Mouse (Mus musculus) heart, embryonic 12.5 days (tissue): ENCODE measurements around the gene Myo1a. TPM values are rescaled to one million over a fixed set of nuclear protein-coding genes. Genes with fewer than 3 reads are reported as not detected.

Experiments
- ATAC-seq: fragments of 200-750 bp; cut with Nextera tagmentation; 2 replicates; pipeline ENCODE4 v1.8.0; 2017; ENCODE audit warnings: moderate TSS enrichment, moderate library complexity; ENCODE audit not compliant: insufficient number of reproducible peaks, low FRiP score
- H3K27ac ChIP-seq: fragments of 300-500 bp; sonication (generic); 2 replicates; pipeline ENCODE4 v1.5.1; 2016; ENCODE audit warnings: mild to moderate bottlenecking, moderate library complexity; ENCODE audit not compliant: poor library complexity, severe bottlenecking
- H3K27me3 ChIP-seq: fragments of 300-500 bp; sonication (generic); replicated peaks from 2 replicates; pipeline ENCODE4 v1.6.1; 2016; ENCODE audit warnings: mild to moderate bottlenecking, moderate library complexity
- H3K36me3 ChIP-seq: fragments of 300-500 bp; sonication (generic); 2 replicates; pipeline ENCODE4 v1.6.1; 2016; ENCODE audit warnings: mild to moderate bottlenecking, moderate library complexity
- H3K4me1 ChIP-seq: fragments of 300-500 bp; sonication (generic); replicated peaks from 2 replicates; pipeline ENCODE4 v1.6.1; 2016; ENCODE audit warnings: mild to moderate bottlenecking
- H3K4me2 ChIP-seq: fragments of 300-500 bp; sonication (generic); 2 replicates; pipeline ENCODE4 v1.6.1; 2016; ENCODE audit warnings: mild to moderate bottlenecking, moderate library complexity
- H3K4me3 ChIP-seq: fragments of 300-500 bp; sonication (generic); 2 replicates; pipeline ENCODE4 v1.5.1; 2016; ENCODE audit warnings: mild to moderate bottlenecking
- H3K9ac ChIP-seq: fragments of 300-500 bp; sonication (generic); 2 replicates; pipeline ENCODE4 v1.6.1; 2016; ENCODE audit warnings: mild to moderate bottlenecking, moderate library complexity
- H3K9me3 ChIP-seq: fragments of 300-500 bp; sonication (generic); replicated peaks from 2 replicates; pipeline ENCODE4 v1.6.1; 2016; ENCODE audit warnings: mild to moderate bottlenecking, moderate library complexity
- WGBS: fragments of 180-500 bp; shearing (Covaris S2); methylation state at CpG from one replicate; pipeline ENCODE4 v1.1.7; 2016; 5-methylcytosine and 5-hydroxymethylcytosine counted together
- polyA plus RNA-seq: library from polyadenylated mRNA; unstranded; fragments of >200 nt; fragmentation: Nextera tagmentation; extraction: Ambion mirVana; gene quantifications from 2 replicates; pipeline ENCODE4 v1.2.1, GENCODE M21; 2016

The Myo1a gene
- polyA plus RNA-seq, 1 experiment from 2014 or later = 0.32 TPM

DNA sequence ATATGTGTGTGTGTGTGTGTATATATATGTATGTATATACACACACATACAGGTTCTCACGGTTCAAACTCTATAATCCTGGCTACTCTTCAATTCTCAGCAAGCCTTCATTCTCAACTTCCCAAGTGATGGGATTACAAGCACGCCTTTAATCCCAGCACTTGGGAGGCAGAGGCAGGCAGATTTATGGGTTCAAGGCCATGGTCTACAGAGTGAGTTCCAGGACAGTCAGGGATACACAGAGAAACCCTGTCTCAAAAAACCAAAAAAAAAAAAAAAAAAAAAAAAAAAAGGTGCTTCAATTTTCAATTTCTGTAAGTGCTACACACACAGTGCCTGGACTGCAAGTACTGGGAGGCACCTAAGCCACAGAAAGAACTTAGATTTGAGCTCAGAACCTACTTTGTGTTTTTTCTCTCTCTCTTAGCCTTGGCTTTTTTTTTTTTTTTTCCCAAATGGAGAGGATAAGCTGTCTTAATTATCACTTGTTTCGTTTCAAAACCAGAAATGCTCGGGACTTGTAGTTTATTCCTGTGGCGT is 29.0 kb upstream of the Myo1a start:
- Histone ChIP-seq H3K27me3 (no peaks in the 10 kb centered on the region), H3K9me3 (no peaks in the 10 kb centered on the region), H3K36me3 (no peaks in the 10 kb centered on the region), H3K27ac (no peak overlapping the region), H3K4me1 (peaks cover 9% of the 10 kb centered on the region), H3K9ac (peak overlapping the region; percentile 60; the same call in 1 of the 2 replicates), H3K4me2 (peak overlapping the region; percentile 98), H3K4me3 (peak overlapping the region; percentile 71)
- no peak for ATAC-seq
- 48% methylated on average over 5 of the region's 5 CpGs for WGBS

DNA sequence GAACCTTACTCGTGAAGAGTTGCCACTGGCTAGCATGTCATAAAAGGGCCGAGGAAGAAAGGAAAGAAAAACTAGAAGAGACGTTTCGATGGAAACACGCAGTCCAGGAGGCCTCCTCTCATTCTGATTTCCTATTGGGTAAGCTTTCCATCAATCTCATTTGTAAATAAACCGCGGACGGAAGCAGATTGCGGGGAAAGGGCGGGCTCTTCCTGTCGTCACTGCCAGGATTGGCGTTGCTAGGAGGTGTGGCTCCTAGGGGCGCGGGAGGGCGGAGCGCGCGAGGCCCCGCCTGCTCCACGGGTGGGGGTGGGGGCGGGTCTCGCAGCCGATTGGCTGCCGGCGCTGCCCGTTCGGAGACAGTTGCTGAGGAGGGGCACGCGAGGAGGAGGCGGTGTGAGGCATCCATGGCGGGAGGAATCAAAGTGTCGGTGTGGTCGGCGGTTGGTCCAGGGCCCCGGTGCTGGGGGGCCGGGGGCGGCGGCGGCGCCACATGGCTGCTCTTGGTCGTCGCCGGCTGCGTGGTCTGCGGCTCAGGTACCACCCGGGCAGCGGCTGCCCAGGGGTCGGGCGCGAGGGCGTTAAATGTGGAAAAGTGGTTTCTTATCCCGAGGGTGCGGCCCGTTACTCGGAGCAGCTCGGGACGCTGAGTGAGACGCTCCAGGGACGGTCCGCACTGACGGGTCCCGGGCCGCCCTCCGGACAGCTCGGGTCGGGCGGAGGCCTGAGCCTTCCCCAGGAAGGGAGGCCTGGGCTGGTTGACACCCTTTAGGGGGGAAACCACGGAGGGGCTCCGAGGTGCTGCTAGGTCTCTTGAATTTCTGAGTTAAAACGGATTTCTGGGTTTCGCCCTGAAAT is 28.1 kb upstream of the Myo1a start:
- H3K27me3 ChIP-seq = no peaks in the 10 kb centered on the region
- ATAC-seq = peak; percentile 97
- no peaks in the 10 kb centered on the region for H3K9me3 ChIP-seq
- peak overlapping the region; percentile 20; the same call in 1 of the 2 replicates for H3K27ac ChIP-seq
- peaks cover 9% of the 10 kb centered on the region for H3K4me1 ChIP-seq
- under 1% methylated on average over 71 of the region's 71 CpGs for WGBS
- no peaks in the 10 kb centered on the region for H3K36me3 ChIP-seq
- H3K4me3 ChIP-seq = peak overlapping the region; percentile 71
- H3K9ac ChIP-seq = peak overlapping the region; percentile 76
- H3K4me2 ChIP-seq = peak overlapping the region; percentile 98

DNA sequence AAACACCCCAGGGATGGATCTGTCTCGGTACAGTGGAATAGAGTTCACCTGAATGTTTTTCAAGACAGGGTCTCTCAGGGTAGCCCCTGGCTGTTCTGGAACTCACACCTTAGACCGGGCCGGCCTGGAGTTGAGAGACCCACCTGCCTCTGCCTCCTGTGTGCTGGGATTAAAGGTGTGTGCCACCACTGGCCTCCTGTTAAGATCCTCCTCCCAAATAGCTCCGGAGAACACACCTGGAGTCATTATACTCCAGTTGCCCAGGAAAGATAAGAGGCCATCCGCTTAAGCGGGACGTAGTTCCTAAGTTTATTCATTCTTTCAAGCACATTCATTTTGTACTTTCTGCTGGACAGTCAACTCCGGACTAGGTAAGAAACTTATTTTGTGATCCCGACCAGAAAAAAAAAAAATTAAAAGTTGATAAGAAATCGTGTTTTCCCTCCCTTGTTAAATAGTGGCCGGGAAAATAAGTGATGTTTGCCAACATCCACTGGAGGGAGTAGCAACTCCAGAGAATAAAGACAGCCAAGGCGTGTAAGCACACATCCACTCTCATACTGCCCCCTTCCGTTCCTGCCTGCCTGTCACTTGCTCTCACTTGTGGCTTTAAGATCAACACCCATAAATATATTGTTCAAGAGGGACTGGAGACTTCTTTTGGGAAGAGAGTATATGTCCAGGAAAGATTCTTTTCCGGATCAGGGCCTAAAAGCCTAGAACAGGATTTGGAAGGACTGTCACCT is 27.2 kb upstream of the Myo1a start:
- ATAC-seq = no peak
- Histone ChIP-seq H3K9ac (peak overlapping the region; percentile 76), H3K4me1 (peaks cover 9% of the 10 kb centered on the region), H3K9me3 (no peaks in the 10 kb centered on the region), H3K27me3 (no peaks in the 10 kb centered on the region), H3K4me2 (peak overlapping the region; percentile 98), H3K36me3 (no peaks in the 10 kb centered on the region), H3K4me3 (peak overlapping the region; percentile 71), H3K27ac (peak overlapping the region; percentile 32; the same call in 1 of the 2 replicates)
- 7% methylated on average over 14 of the region's 14 CpGs for WGBS

DNA sequence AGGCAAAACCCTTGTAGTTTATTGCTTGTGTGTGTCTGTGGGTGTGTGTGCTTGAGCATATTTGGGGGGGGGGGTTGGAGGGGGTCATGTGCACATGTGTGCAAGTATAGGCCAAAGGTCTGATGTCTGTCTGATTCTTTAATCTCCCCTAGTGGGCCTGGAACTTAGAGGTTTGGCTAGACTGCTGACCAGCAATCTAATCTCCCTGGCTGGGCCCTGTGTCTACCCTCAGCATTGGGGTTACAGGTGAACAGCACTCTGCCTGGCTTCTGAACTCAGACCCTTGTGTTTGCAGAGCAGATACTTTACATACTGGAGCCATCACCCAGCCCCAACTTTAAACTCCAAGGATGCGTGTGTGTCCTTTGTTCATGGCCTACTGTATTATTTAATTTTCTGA is 25.8 kb upstream of the Myo1a start:
- no peak overlapping the region for H3K27ac ChIP-seq
- peaks cover 9% of the 10 kb centered on the region for H3K4me1 ChIP-seq
- no peaks in the 10 kb centered on the region for H3K27me3 ChIP-seq
- H3K9ac ChIP-seq = peak overlapping the region; percentile 36; the same call in 1 of the 2 replicates
- no peaks in the 10 kb centered on the region for H3K36me3 ChIP-seq
- H3K4me2 ChIP-seq = no peak overlapping the region
- WGBS = 90% methylated on average over 1 of the region's 1 CpGs
- no peaks in the 10 kb centered on the region for H3K9me3 ChIP-seq
- no peak for ATAC-seq
- no peak overlapping the region for H3K4me3 ChIP-seq

DNA sequence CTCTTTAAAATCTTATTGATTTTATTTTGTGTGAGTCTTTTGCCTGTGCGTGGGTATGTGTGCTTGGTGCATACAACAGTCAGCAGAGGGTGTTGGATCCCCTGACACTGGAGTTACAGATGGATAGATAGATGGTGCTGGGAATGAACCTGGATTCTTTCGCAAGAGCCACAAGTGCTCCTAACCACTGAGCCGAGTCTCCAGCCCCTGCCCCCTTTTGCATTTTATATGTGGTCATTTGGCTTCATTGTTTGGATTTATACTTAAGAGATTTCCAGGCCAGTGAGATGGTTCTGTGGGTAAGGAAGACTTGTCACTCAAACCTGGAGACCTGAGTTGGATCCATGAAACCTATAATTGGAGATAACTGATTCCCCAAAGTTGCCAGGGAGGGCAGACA is 25.1 kb upstream of the Myo1a start:
- whole genome bisulfite sequencing = 87% methylated on average over 3 of the region's 3 CpGs
- H3K4me2 ChIP-seq = no peak overlapping the region
- ATAC-seq = no peak
- H3K27ac ChIP-seq = no peak overlapping the region
- peaks cover 9% of the 10 kb centered on the region for H3K4me1 ChIP-seq
- no peak overlapping the region for H3K9ac ChIP-seq
- H3K4me3 ChIP-seq = no peak overlapping the region
- H3K9me3 ChIP-seq = no peaks in the 10 kb centered on the region
- H3K36me3 ChIP-seq = no peaks in the 10 kb centered on the region
- H3K27me3 ChIP-seq = no peaks in the 10 kb centered on the region

DNA sequence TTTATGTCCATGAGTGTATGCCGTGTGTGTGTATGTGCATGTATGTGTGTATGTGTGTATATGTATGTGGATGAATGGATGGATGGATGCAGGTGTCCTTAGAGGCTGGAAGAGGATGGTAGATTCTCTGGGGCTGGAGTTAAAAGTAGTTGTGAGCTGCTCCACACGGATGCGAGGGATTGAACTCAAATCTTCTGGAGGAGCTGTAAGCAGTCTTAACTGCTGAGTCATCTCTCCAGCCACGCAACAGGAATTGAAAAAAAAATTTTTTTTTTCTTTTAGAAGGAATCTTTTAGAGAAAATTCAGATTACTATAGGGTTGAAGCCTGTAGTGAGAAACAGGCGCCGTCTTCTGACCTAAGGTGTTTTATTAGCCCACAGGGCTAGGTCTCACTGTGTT is 22.1 kb upstream of the Myo1a start:
- WGBS = 79% methylated on average over 6 of the region's 6 CpGs
- H3K4me1 ChIP-seq = peaks cover 18% of the 10 kb centered on the region
- H3K27me3 ChIP-seq = no peaks in the 10 kb centered on the region
- no peak overlapping the region for H3K27ac ChIP-seq
- no peaks in the 10 kb centered on the region for H3K36me3 ChIP-seq
- no peak for ATAC-seq
- H3K4me3 ChIP-seq = no peak overlapping the region
- no peaks in the 10 kb centered on the region for H3K9me3 ChIP-seq
- H3K9ac ChIP-seq = no peak overlapping the region
- no peak overlapping the region for H3K4me2 ChIP-seq

DNA sequence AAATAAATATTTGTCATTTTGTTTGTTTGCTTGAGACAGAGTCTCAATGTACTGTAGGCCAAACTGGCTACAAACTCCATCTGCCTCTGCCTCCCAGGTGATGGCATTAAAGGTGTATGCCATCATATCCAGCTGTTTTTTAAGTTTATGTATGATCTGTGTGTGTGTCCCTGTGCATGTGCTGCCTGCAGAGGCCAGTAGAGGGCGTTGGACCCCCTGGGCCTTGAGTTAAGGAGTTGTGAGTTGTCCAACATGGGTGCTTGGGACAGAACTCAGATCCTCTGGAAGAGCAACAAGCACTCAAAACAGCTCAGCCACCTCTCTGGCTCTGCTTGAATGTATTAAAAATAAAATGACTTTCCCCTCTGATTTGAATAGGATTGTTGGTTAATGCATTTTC is 13.9 kb upstream of the Myo1a start:
- H3K9me3 ChIP-seq = no peaks in the 10 kb centered on the region
- no peak overlapping the region for H3K4me3 ChIP-seq
- no peak overlapping the region for H3K27ac ChIP-seq
- H3K4me2 ChIP-seq = no peak overlapping the region
- peaks cover 41% of the 10 kb centered on the region for H3K36me3 ChIP-seq
- peaks cover 5% of the 10 kb centered on the region for H3K4me1 ChIP-seq
- H3K27me3 ChIP-seq = no peaks in the 10 kb centered on the region
- no peak overlapping the region for H3K9ac ChIP-seq
- ATAC-seq = no peak
- 16% methylated on average over 1 of the region's 1 CpGs for WGBS

DNA sequence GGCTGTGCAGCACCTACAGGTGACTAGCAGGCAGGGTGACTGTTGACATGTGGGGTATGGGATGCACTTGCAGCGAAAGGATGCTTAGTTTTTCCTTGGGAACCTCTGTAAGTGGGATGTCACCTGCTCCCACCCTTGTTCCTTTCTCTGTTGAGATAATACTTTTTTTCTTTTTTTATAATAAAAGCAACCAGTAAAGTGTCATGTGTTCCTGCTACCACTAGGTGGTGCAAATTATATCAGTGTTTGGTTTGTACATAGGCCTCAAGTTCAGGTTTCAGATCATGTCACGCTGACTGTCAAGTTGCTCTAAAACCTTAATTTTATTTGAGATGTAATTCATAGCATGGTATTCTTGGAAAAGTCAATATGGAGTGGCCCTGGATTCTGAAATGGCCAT is 10.3 kb upstream of the Myo1a start:
- no peak for ATAC-seq
- H3K9me3 ChIP-seq = no peaks in the 10 kb centered on the region
- H3K27ac ChIP-seq = no peak overlapping the region
- peaks cover 60% of the 10 kb centered on the region for H3K36me3 ChIP-seq
- no peaks in the 10 kb centered on the region for H3K4me1 ChIP-seq
- H3K9ac ChIP-seq = no peak overlapping the region
- H3K4me3 ChIP-seq = no peak overlapping the region
- WGBS = 52% methylated on average over 2 of the region's 2 CpGs
- no peak overlapping the region for H3K4me2 ChIP-seq
- no peaks in the 10 kb centered on the region for H3K27me3 ChIP-seq

DNA sequence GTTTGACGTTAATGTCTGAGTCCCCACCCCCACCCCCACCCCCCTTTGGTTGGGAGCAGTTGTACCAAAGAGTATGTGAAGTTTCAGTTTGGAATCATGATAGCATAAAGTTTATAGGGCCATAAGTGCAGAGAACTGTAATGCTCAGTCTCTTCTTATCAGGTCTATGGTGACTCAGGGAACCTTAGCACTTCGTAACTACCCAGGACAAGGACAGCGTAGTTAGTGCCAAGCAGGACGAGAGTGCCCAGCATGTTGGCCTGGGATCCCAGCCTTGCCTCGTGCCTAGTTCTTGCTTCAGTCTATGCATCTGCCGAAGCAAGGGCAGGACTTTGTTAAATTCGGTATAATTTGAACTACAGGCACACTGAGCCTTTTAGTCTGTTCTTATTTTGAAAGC is 9.2 kb upstream of the Myo1a start:
- H3K36me3 ChIP-seq = peaks cover 54% of the 10 kb centered on the region
- WGBS = 89% methylated on average over 7 of the region's 7 CpGs
- H3K27ac ChIP-seq = no peak overlapping the region
- no peaks in the 10 kb centered on the region for H3K27me3 ChIP-seq
- H3K9me3 ChIP-seq = no peaks in the 10 kb centered on the region
- no peaks in the 10 kb centered on the region for H3K4me1 ChIP-seq
- H3K4me3 ChIP-seq = no peak overlapping the region
- no peak overlapping the region for H3K9ac ChIP-seq
- H3K4me2 ChIP-seq = no peak overlapping the region
- ATAC-seq = no peak

DNA sequence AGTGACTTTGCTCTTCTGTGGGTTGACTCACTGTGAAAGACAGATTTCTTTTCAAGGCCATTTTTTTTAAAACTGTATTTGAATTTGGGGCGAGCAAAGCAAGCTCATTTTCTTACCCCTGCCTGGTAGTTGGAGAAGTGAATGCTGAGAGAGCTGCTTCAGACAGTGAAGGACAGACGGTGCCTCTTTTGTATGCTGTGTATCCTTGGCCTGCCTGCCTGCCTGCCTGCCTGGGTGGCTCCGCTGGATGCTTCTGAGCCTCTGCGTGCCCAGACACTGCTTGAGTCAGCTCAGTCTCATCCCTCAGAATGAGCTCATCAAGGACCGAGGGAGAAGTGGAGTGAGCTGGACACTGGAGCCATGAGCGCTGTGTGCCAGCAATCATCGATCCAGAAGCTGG is 6.0 kb upstream of the Myo1a start:
- peaks cover 38% of the 10 kb centered on the region for H3K36me3 ChIP-seq

DNA sequence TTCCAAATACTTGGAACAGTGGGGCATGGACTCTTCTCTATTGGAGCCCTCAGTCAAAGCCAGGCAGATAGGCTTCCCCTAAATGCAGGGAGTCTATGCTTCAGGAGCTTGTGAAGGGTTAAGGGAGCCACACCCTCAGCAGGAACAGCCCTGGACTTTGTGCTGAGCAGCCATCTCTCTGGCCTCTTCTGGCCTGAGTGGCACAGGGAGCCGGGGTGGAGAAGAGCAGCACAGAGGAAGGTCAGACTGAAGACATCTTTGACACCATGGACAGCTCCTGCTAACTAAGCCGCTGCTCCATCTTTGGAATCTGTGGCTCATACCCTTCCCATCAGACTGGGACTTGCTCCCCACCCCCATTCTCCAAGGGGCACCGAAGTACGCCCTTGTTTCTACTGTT is 1.7 kb upstream of the Myo1a start:
- H3K27me3 ChIP-seq = no peaks in the 10 kb centered on the region; the same call in 1 of the 2 replicates
- H3K4me1 ChIP-seq = peaks cover 14% of the 10 kb centered on the region
- no peak overlapping the region for H3K27ac ChIP-seq
- no peak overlapping the region for H3K4me2 ChIP-seq
- H3K9me3 ChIP-seq = no peaks in the 10 kb centered on the region
- 35% methylated on average over 4 of the region's 4 CpGs for WGBS
- no peak overlapping the region for H3K9ac ChIP-seq
- H3K4me3 ChIP-seq = no peak overlapping the region
- no peak for ATAC-seq
- peaks cover 9% of the 10 kb centered on the region for H3K36me3 ChIP-seq

More for the DNA sequence above, 6.0 kb upstream of the Myo1a start:
- no peak for ATAC-seq
- H3K9ac ChIP-seq = no peak overlapping the region
- no peaks in the 10 kb centered on the region for H3K4me1 ChIP-seq
- H3K9me3 ChIP-seq = no peaks in the 10 kb centered on the region
- no peak overlapping the region for H3K27ac ChIP-seq
- H3K4me2 ChIP-seq = no peak overlapping the region
- WGBS = 92% methylated on average over 7 of the region's 7 CpGs
- no peak overlapping the region for H3K4me3 ChIP-seq
- no peaks in the 10 kb centered on the region for H3K27me3 ChIP-seq
